Mouse (Mus musculus): ENCODE measurements around the gene Cdh6.
A peak's percentile ranks its signal among the peaks of the same experiment; 100 is the strongest.

The Cdh6 gene

GRCm38 (mm10) chr15:13057728-13058127 lies 115.7 kb downstream of the Cdh6 start:
- DNase-seq = no peak

GRCm38 (mm10) chr15:13057302-13057701 lies 116.2 kb downstream of the Cdh6 start:
- DNase-seq = peak; percentile 31 to 50

GRCm38 (mm10) chr15:13047910-13048309 lies 125.6 kb downstream of the Cdh6 start:
- no peak for DNase-seq

GRCm38 (mm10) chr15:13034436-13034835 lies 139.0 kb downstream of the Cdh6 start:
- DNase-seq = no peak

GRCm38 (mm10) chr15:13030641-13031040 lies 142.8 kb downstream of the Cdh6 start:
- no peak for DNase-seq

- no peak for DNase-seq
Observed at GRCm38 (mm10) chr15:13027513-13027912, 146.0 kb downstream of the Cdh6 start.

- DNase-seq = no peak
Observed at GRCm38 (mm10) chr15:13016756-13017357, 156.6 kb downstream of the Cdh6 start.

GRCm38 (mm10) chr15:13008803-13009202 lies 164.7 kb downstream of the Cdh6 start:
- DNase-seq = no peak

GRCm38 (mm10) chr15:13005934-13006333 lies 167.5 kb downstream of the Cdh6 start:
- no peak for DNase-seq

GRCm38 (mm10) chr15:13001549-13001948 lies 171.9 kb downstream of the Cdh6 start:
- DNase-seq = no peak

GRCm38 (mm10) chr15:12994563-12995359 lies 178.7 kb downstream of the Cdh6 start:
- DNase-seq = peak in 1 of 2 experiments; percentile 1

Data from cerebellum, postnatal 10 days (tissue).